Mouse (Mus musculus) ES-Bruce4 (cell line): ENCODE data around the gene Celsr1. TPM values are rescaled to one million over a fixed set of nuclear protein-coding genes. Genes with fewer than 3 reads are reported as not detected.

Experiments
- H3K27ac ChIP-seq: 2 replicates; pipeline ENCODE4 v1.5.1; 2012; ENCODE audit warnings: low read length, inconsistent platforms; ENCODE audit not compliant: insufficient read depth
- H3K27me3 ChIP-seq: 2 replicates; pipeline ENCODE4 v1.6.1; 2012; ENCODE audit warnings: mild to moderate bottlenecking, low read length, inconsistent platforms; ENCODE audit not compliant: control insufficient read depth, poor library complexity, insufficient read depth, severe bottlenecking
- H3K36me3 ChIP-seq: 2 replicates; pipeline ENCODE4 v1.6.1; 2012; ENCODE audit warnings: inconsistent platforms, mild to moderate bottlenecking, low read length, moderate library complexity; ENCODE audit not compliant: control insufficient read depth, poor library complexity, insufficient read depth, severe bottlenecking
- H3K4me1 ChIP-seq: one replicate; pipeline ENCODE4 v1.8.1; 2011; ENCODE audit warnings: low read length; ENCODE audit not compliant: control insufficient read depth, insufficient read depth
- H3K4me3 ChIP-seq: 2 replicates; pipeline ENCODE4 v1.5.1; 2011; ENCODE audit warnings: low read depth, mild to moderate bottlenecking, low read length
- H3K9ac ChIP-seq: 2 replicates; pipeline ENCODE4 v1.6.1; 2012; ENCODE audit warnings: low read depth, mild to moderate bottlenecking, inconsistent platforms; ENCODE audit not compliant: poor library complexity, severe bottlenecking
- H3K9me3 ChIP-seq: replicated peaks from 2 replicates; pipeline ENCODE4 v1.6.1; 2012; ENCODE audit warnings: mild to moderate bottlenecking, low read length, inconsistent platforms; ENCODE audit not compliant: control insufficient read depth, poor library complexity, insufficient read depth, severe bottlenecking
- CTCF ChIP-seq: IDR thresholded peaks from one replicate; pipeline ENCODE4 v1.8.1; 2011; ENCODE audit warnings: low read depth, low read length
- EP300 ChIP-seq: IDR thresholded peaks from 2 replicates; pipeline ENCODE4 v1.6.1; 2011; ENCODE audit warnings: low read depth, low read length; ENCODE audit not compliant: insufficient read depth
- POLR2A ChIP-seq: IDR thresholded peaks from one replicate; pipeline ENCODE4 v1.8.1; 2011; ENCODE audit warnings: low read length; ENCODE audit not compliant: insufficient read depth
- polyA plus RNA-seq: library from polyadenylated mRNA; stranded (reverse); fragments of >200 nt; gene quantifications from 2 replicates; pipeline ENCODE4 v1.2.4, GENCODE M21; 2011; ENCODE audit warnings: low read depth; ENCODE audit not compliant: missing spikeins, insufficient read depth, insufficient read length

The Celsr1 gene
- polyA plus RNA-seq, 1 experiment = 10.2 TPM

GRCm38 (mm10) chr15:86074171-86074937 is 40.8 kb upstream of the Celsr1 start:
- H3K4me3 ChIP-seq = no peak overlapping the region
- H3K36me3 ChIP-seq = no peaks in the 10 kb centered on the region
- H3K27ac ChIP-seq = no peak overlapping the region
- no peaks in the 10 kb centered on the region for H3K4me1 ChIP-seq
- H3K9ac ChIP-seq = no peak overlapping the region
- TF ChIP-seq POLR2A = no peak
- no peak for TF ChIP-seq EP300
- H3K9me3 ChIP-seq = no peaks in the 10 kb centered on the region
- no peaks in the 10 kb centered on the region for H3K27me3 ChIP-seq

- no peaks in the 10 kb centered on the region for H3K9me3 ChIP-seq
- H3K9ac ChIP-seq = no peak overlapping the region
- H3K4me1 ChIP-seq = no peaks in the 10 kb centered on the region
- H3K36me3 ChIP-seq = no peaks in the 10 kb centered on the region
- no peak overlapping the region for H3K4me3 ChIP-seq
- no peak for TF ChIP-seq EP300
- TF ChIP-seq CTCF = no peak
- H3K27me3 ChIP-seq = no peaks in the 10 kb centered on the region
- no peak overlapping the region for H3K27ac ChIP-seq
Measured at GRCm38 (mm10) chr15:86071166-86071565, 37.6 kb upstream of the Celsr1 start.

GRCm38 (mm10) chr15:86070368-86070767 is 36.8 kb upstream of the Celsr1 start:
- Histone ChIP-seq H3K36me3 (no peaks in the 10 kb centered on the region), H3K9me3 (no peaks in the 10 kb centered on the region), H3K27ac (no peak overlapping the region), H3K27me3 (no peaks in the 10 kb centered on the region), H3K9ac (no peak overlapping the region), H3K4me1 (no peaks in the 10 kb centered on the region), H3K4me3 (no peak overlapping the region)
- TF ChIP-seq POLR2A (no peak), CTCF (no peak), EP300 (no peak)

GRCm38 (mm10) chr15:86069011-86069791 is 35.6 kb upstream of the Celsr1 start:
- no peaks in the 10 kb centered on the region for H3K9me3 ChIP-seq
- no peak overlapping the region for H3K4me3 ChIP-seq
- H3K27ac ChIP-seq = no peak overlapping the region
- TF ChIP-seq CTCF = no peak
- no peak for TF ChIP-seq POLR2A
- no peak for TF ChIP-seq EP300
- no peaks in the 10 kb centered on the region for H3K36me3 ChIP-seq
- H3K9ac ChIP-seq = no peak overlapping the region
- no peaks in the 10 kb centered on the region for H3K27me3 ChIP-seq
- H3K4me1 ChIP-seq = no peaks in the 10 kb centered on the region

GRCm38 (mm10) chr15:86067941-86068495 is 34.4 kb upstream of the Celsr1 start:
- H3K36me3 ChIP-seq = no peaks in the 10 kb centered on the region
- no peak overlapping the region for H3K27ac ChIP-seq
- no peak overlapping the region for H3K9ac ChIP-seq
- H3K4me3 ChIP-seq = no peak overlapping the region
- no peaks in the 10 kb centered on the region for H3K9me3 ChIP-seq
- H3K27me3 ChIP-seq = no peaks in the 10 kb centered on the region
- TF ChIP-seq EP300 = no peak
- no peak for TF ChIP-seq POLR2A
- TF ChIP-seq CTCF = no peak
- H3K4me1 ChIP-seq = no peaks in the 10 kb centered on the region

- Histone ChIP-seq H3K4me1 (no peaks in the 10 kb centered on the region), H3K27ac (no peak overlapping the region), H3K27me3 (no peaks in the 10 kb centered on the region), H3K9me3 (no peaks in the 10 kb centered on the region), H3K4me3 (no peak overlapping the region), H3K36me3 (no peaks in the 10 kb centered on the region), H3K9ac (no peak overlapping the region)
- TF ChIP-seq EP300 = no peak
- TF ChIP-seq POLR2A = no peak
Measured at GRCm38 (mm10) chr15:86067581-86067910, 34.0 kb upstream of the Celsr1 start.
